Mouse (Mus musculus): ENCODE results near the gene Olfr699.
"Not testable (repeated sequence)": the region's sequence is repeated elsewhere in the genome, so short reads cannot be mapped to it uniquely, and the experiment has no call there.

Olfr699 gene

DNA sequence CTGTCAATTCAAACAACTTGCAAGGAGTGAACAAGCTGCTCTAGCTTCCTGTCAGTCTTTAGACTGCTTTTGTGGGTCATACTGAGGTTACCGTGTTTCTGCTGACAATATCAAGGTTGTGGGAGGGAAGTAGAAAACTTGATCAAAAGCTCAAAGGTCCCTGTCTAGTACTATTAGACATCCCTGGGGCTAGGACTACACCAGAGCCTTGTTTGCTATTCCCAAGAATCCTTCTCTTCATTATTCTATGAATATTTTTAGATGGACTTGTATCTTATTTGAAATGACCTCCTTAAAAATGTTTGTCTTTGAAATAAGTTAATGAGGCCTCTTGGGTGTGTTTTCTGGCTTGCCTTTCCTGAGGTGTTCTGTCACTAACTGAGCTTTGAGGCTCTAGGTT, at the start of gene Olfr699:
Gene Olfr699, minus strand, starts transcription at position 101 of the 400 bp plus-strand sequence.
- DNase-seq (ENCODE audit: low spot score in 2 of 2), result no peak

DNA sequence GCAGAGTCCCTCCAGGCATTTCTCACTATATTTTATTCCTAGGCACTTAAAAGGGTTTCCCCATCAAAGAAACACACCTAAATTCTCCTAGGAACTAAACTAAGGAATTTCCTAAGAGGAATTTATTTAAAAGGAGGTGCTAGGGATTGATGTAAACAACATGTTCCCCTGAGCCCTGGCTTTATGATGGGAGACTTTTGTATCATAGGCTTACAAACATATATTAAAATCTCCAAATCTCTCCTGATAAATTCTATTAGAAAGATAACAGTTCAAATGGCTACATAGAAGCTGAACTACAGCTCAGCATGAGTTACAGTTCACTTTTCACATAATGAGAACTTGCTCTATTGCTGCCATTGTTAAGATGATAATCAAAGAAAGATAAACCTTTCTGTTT, 40.8 kb upstream of the Olfr699 start, which contains the start of gene Olfr702:
Gene Olfr702, minus strand, starts transcription at position 101 of the 400 bp plus-strand sequence.
- DNase-seq (ENCODE audit: low spot score in 2 of 2), result no peak

DNA sequence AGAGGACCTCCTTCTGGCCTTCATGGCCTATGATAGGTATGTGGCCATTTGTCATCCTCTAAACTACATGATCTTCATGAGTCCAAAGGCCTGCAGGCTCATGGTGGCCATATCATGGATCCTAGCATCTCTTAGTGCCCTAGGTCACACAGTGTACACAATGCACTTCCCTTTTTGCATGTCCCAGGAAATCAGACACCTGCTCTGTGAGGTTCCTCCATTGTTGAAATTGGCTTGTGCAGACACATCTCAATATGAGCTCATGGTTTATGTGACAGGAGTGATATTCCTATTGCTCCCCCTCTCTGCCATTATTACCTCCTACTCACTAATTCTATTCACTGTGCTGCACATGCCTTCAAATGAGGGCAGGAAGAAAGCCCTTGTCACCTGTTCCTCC, 25.4 kb upstream of the Olfr699 start:
- no peak for DNase-seq (ENCODE audit: low spot score in 2 of 2)

- no peak for DNase-seq (ENCODE audit: low spot score in 2 of 2)
These were observed 22.8 kb upstream of the Olfr699 start for GRCm38 (mm10) chr7:106815775-106816174.

GRCm38 (mm10) chr7:106813829-106814228, 20.8 kb upstream of the Olfr699 start, which contains the start of gene Olfr701:
TSS of gene Olfr701 (plus strand) at chr7:106814129.
- no peak for DNase-seq (ENCODE audit: low spot score in 2 of 2)

DNA sequence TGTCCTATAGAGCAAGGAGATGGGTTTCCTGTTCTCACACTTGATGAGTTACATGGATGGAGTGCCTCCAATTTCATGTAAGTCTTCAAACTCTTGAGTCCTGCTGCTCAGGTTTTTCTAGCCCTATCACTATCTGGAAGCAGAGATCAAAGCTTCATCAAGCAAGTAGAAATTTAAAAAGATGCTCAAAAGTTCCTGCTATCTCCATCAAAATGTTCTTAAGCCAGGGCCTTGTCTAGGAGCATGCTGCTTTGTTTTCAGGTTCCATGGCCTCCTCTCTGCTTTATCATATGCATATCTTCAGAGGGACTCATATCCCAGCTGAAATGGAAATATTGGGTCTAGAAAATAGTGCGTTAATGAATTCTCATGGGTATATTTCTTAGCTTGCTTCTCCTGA, 15.7 kb upstream of the Olfr699 start, which contains the start of gene Olfr700:
Gene Olfr700, minus strand, starts transcription at position 101 of the 400 bp plus-strand sequence.
- DNase-seq (ENCODE audit: low spot score in 2 of 2), result no peak

GRCm38 (mm10) chr7:106788330-106788729, 4.7 kb downstream of the Olfr699 start:
- no peak for DNase-seq (ENCODE audit: low spot score in 2 of 2)

DNA sequence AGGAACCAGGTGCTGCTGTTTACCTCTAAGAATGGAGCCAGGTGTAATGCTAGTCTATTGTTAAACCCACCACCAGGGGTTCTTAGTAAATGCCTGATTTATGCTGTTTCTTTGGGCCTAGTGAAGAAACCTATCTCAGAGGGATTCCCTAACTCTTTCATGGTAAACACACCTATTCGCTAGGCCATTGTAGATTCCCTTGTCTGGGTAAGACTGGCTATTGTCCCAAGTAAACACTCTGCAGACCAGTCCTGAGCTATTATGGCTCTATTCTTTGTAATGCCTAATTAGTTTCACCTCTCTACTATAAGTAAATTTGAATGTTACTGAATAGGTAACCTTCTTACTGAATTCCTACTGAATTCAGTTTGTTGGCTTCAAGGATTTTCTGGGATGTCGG, 32.0 kb downstream of the Olfr699 start:
- DNase-seq (ENCODE audit: low spot score in 2 of 2), result not testable (repeated sequence)

DNA sequence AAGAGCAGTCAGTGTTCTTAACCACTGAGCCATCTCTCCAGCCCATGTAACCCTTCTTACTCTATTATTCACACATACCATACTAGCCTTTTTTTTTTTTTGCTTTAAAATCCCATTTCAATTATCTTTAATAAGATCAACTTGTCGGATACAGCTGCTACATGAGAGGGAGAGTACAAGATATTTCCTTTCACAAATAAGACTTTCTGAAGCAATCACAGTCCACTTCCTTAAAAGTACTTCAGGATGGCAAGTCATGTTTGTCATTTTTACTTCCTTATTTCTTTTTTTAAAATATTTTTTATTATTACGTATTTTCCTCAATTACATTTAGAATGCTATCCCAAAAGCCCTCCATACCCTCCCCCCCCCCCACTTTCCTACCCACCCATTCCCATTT, 34.2 kb downstream of the Olfr699 start:
- DNase-seq (ENCODE audit: low spot score in 2 of 2), result no peak

DNA sequence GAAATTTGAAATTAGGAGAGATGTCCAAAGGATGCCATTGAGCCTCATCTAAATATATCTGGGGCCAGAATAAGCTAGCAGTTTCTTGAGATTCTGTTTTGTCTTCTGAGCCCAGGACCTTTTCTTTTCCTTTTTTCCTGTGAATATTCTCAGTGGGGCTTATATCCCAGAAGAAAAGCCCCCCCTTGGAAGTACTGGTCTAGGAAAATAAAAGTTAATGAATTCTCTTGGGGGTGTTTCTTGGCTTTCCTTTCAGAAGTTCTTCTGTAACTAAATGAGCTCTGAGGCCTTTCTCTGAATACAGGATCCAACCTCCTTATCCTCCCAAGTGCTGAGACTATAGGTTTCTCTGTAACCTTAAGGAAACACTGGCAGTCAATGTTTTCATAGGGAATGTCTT, 37.7 kb downstream of the Olfr699 start, which contains the start of gene Olfr698:
Gene Olfr698, minus strand, starts transcription at position 101 of the 400 bp plus-strand sequence.
- DNase-seq (ENCODE audit: low spot score in 2 of 2), result no peak

- no peak for DNase-seq (ENCODE audit: low spot score in 2 of 2)
These were observed 47.2 kb downstream of the Olfr699 start for GRCm38 (mm10) chr7:106745811-106746210.

DNA sequence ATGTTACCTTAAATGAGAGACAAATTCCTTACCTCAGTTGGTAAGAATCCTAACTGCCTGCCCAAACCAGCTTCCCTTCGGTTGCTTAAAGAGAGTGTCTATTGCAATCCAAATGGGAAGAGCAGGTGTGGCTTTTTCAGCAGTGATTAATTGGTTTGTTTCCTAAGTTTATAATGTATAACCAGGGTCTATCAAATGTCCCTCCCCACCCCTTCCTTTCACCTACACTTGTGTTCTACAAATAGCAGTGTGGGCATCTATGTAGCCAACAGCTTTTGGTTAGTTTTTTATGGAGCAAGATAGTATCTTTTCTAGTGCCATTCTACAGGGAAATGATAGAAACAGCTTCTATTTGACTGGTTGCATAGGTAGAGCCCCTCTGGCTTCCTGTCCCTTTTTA, 50.7 kb downstream of the Olfr699 start, which contains the start of gene Olfr697:
Gene Olfr697, minus strand, starts transcription at position 101 of the 400 bp plus-strand sequence.
- DNase-seq (ENCODE audit: low spot score in 2 of 2), result no peak

Data from cerebellum, postnatal 4 days (tissue).